Mouse (Mus musculus) neural tube, embryonic 12.5 days (tissue): ENCODE data around the gene Gm44503. TPM values are rescaled to one million over a fixed set of nuclear protein-coding genes. Genes with fewer than 3 reads are reported as not detected.

Source experiments
- ATAC-seq: fragments of 200-750 bp; cut with Nextera tagmentation; 2 replicates; pipeline ENCODE4 v1.8.0; 2017; ENCODE audit warnings: low read depth, mild to moderate bottlenecking, moderate TSS enrichment, moderate library complexity; ENCODE audit not compliant: low FRiP score
- H3K27ac ChIP-seq: fragments of 300-500 bp; sonication (generic); 2 replicates; pipeline ENCODE4 v1.5.1; 2016
- H3K27me3 ChIP-seq: fragments of 300-500 bp; sonication (generic); replicated peaks from 2 replicates; pipeline ENCODE4 v1.6.1; 2016; ENCODE audit warnings: mild to moderate bottlenecking
- H3K36me3 ChIP-seq: fragments of 300-500 bp; sonication (generic); 2 replicates; pipeline ENCODE4 v1.6.1; 2016; ENCODE audit warnings: mild to moderate bottlenecking
- H3K4me1 ChIP-seq: fragments of 300-500 bp; sonication (generic); 2 replicates; pipeline ENCODE4 v1.6.1; 2016
- H3K4me2 ChIP-seq: fragments of 300-500 bp; sonication (generic); replicated peaks from 2 replicates; pipeline ENCODE4 v1.6.1; 2016; ENCODE audit warnings: mild to moderate bottlenecking
- H3K4me3 ChIP-seq: fragments of 300-500 bp; sonication (generic); 2 replicates; pipeline ENCODE4 v1.5.1; 2016
- H3K9ac ChIP-seq: fragments of 300-500 bp; sonication (generic); 2 replicates; pipeline ENCODE4 v1.6.1; 2016; ENCODE audit warnings: mild to moderate bottlenecking
- H3K9me3 ChIP-seq: fragments of 300-500 bp; sonication (generic); 2 replicates; pipeline ENCODE4 v1.6.1; 2016; ENCODE audit warnings: mild to moderate bottlenecking
- WGBS: fragments of 180-500 bp; shearing (Covaris S2); methylation state at CpG from one replicate; pipeline ENCODE4 v1.1.7; 2016; 5-methylcytosine and 5-hydroxymethylcytosine counted together
- polyA plus RNA-seq: library from polyadenylated mRNA; unstranded; fragments of >200 nt; fragmentation: Nextera tagmentation; extraction: Ambion mirVana; gene quantifications from 2 replicates; pipeline ENCODE4 v1.2.1, GENCODE M21; 2016

Gene Gm44503
- polyA plus RNA-seq, 1 experiment from 2014 or later: not detected

DNA sequence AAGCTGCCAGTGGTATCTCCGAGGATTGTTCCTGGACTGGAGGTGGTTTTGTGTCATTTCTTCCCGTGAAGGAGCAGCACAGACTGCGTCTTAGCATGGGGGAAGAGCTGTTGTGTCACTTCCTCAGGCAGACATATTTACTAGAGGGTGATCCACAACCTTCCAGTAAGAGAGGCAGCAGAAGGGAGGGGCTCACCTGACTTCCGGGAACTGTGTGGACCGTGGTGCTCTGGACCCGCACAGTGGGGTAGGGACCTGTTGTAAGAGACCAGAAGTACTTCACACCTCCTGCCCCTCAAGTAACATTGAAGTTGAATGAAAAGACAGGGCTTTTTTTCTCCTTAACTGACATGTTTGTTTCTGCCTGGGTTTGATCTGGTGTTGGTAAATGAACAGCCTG, 46.5 kb downstream of the Gm44503 start:
- Histone ChIP-seq H3K27ac (no peak overlapping the region), H3K4me3 (no peak overlapping the region), H3K4me1 (no peaks in the 10 kb centered on the region), H3K27me3 (no peaks in the 10 kb centered on the region), H3K9ac (no peak overlapping the region), H3K9me3 (no peaks in the 10 kb centered on the region), H3K36me3 (peaks cover 37% of the 10 kb centered on the region), H3K4me2 (no peak overlapping the region)
- WGBS: 90% methylated on average over 6 of the region's 6 CpGs
- no peak for ATAC-seq

DNA sequence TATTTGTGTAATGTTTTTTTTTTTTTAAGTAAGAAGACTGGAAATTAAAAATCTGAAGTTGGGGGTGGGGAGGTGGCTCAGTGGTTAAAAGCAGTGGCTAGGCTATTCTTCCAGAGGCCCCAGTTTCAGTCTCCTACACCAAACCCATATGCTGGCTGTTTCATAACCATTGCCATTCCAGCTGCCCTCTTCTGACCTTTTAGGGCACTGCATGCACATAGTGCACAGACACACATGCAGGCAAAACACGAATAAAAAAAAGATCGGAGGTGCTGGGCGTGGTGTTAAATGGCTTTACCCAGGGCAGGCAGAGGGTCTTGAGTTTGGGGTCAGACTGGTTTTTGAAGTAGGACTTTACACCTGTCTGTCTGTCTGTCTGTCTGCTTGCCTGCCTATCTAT, 47.5 kb downstream of the Gm44503 start:
- Histone ChIP-seq H3K27me3 (no peaks in the 10 kb centered on the region), H3K4me3 (no peak overlapping the region), H3K9ac (no peak overlapping the region), H3K27ac (no peak overlapping the region), H3K4me2 (no peak overlapping the region), H3K36me3 (peaks cover 33% of the 10 kb centered on the region), H3K9me3 (no peaks in the 10 kb centered on the region), H3K4me1 (no peaks in the 10 kb centered on the region)
- WGBS: 94% methylated on average over 3 of the region's 3 CpGs
- ATAC-seq: no peak

DNA sequence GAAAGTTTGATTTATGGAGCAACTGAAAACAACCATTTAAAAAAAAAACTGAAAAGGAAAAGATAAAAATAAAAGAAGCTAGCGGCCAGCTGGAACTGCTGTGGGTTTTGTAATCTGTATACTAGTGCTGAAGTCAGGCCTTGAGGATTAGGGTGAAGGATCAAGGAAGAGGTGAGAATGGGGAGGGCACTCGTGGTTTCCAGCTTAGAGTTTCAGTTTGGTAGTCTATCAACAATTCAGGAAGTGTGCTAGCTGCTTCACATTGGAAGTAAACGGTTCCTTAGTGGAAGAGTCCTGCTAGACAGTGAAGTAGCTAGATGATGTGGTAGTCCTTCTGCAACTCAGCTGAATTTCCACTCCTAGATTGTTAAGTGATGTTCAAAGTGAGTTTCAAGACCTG, 49.7 kb downstream of the Gm44503 start:
- no peak overlapping the region for H3K27ac ChIP-seq
- no peak overlapping the region for H3K4me3 ChIP-seq
- no peak for ATAC-seq
- H3K9ac ChIP-seq: no peak overlapping the region
- no peaks in the 10 kb centered on the region for H3K27me3 ChIP-seq
- no peak overlapping the region for H3K4me2 ChIP-seq
- H3K9me3 ChIP-seq: no peaks in the 10 kb centered on the region
- H3K36me3 ChIP-seq: peaks cover 40% of the 10 kb centered on the region
- 77% methylated on average over 3 of the region's 3 CpGs for WGBS
- no peaks in the 10 kb centered on the region for H3K4me1 ChIP-seq

DNA sequence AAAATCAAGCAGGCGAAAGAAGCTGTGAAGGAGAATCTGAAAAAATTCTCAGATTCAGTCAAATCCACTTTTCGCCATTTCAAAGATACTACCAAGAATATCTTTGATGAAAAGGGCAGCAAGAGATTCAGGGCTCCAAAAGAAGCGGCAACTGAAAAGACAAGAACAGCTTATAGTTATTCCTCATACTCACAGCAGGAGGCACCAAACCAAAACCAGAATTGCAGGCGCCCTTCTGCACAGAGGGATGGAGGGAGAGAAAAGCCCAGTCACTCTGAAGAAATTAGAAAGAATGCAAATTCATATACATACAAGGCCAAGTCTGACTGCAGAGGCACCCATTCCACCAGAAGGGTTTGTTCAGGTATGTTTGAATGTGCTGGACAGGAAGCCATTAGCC, 54.0 kb downstream of the Gm44503 start:
- no peak overlapping the region for H3K9ac ChIP-seq
- no peaks in the 10 kb centered on the region for H3K4me1 ChIP-seq
- H3K4me3 ChIP-seq: no peak overlapping the region
- WGBS: 91% methylated on average over 4 of the region's 4 CpGs
- ATAC-seq: no peak
- H3K27me3 ChIP-seq: no peaks in the 10 kb centered on the region
- H3K27ac ChIP-seq: no peak overlapping the region
- H3K9me3 ChIP-seq: no peaks in the 10 kb centered on the region
- peaks cover 56% of the 10 kb centered on the region for H3K36me3 ChIP-seq
- H3K4me2 ChIP-seq: no peak overlapping the region

DNA sequence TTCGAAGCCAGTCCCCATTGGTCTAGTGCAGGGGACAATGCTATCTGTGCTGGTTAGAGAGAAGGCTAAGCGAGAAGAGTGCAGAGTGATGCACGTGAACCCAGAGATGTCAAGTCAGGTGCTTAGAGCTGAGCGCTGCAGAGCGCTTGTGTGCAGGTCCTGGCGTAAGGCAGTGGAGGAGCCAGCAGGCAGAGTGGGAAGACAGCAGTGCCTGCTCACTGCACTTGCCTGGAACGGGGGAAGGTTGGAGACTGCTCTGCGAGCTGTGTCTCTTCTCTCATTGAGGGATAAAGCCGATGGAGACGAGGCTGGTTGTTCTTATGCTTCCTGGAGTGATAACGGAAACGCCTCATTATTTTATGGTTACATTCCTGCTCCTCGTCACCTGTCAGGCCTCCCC, 56.1 kb downstream of the Gm44503 start:
- H3K4me3 ChIP-seq: no peak overlapping the region
- ATAC-seq: no peak
- H3K9me3 ChIP-seq: no peaks in the 10 kb centered on the region
- H3K9ac ChIP-seq: no peak overlapping the region
- H3K36me3 ChIP-seq: peaks cover 70% of the 10 kb centered on the region
- no peak overlapping the region for H3K27ac ChIP-seq
- H3K27me3 ChIP-seq: no peaks in the 10 kb centered on the region
- 90% methylated on average over 13 of the region's 13 CpGs for WGBS
- no peaks in the 10 kb centered on the region for H3K4me1 ChIP-seq
- H3K4me2 ChIP-seq: no peak overlapping the region

DNA sequence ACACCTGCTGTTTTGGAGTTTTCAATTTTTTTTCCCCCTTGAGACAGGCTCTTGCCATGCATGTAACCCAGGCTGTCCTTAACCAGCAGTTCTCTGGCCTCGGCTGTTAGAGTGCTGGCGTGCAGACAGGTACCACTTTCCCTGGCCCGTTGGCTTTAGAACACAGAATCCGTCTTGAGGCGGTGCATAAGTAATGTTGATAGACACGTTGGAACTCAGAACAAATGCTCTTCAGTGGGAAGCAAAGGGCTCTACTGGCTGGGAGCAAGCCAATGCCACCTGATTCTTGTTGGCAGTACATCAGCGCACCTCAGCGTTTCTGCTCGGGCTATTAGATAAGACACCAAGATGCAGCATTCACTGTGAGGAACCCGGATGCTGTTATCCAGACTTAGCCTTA, 61.2 kb downstream of the Gm44503 start:
- Histone ChIP-seq H3K36me3 (peaks cover 59% of the 10 kb centered on the region), H3K27ac (no peak overlapping the region), H3K9me3 (no peaks in the 10 kb centered on the region), H3K4me3 (no peak overlapping the region), H3K4me2 (no peak overlapping the region), H3K9ac (no peak overlapping the region), H3K27me3 (no peaks in the 10 kb centered on the region), H3K4me1 (no peaks in the 10 kb centered on the region)
- 93% methylated on average over 10 of the region's 10 CpGs for WGBS
- no peak for ATAC-seq

DNA sequence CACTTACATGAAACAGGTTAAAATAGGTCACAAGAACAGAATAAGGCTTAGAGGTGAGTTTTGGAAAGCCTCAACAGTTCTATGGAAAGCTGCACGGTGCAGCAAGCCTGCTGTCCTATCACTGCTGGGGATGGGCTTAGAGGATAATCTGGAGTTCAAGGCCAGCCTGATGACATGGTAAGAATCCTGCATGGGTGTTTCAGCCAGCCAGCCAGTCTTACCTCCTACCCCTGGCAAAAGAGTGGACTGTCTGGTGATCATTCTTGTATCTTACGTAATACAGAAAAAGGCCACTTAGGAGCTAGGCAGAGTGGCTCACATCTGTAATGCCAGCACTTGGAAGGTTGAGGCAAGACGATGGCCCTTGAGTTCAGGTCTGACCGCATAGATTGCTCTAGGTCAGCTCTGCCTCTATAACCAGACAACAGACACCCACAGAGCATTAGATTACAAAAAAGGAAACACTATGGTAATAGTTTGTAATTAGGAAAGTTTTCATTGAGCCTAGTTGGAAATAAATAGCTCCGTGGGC, 62.0 kb downstream of the Gm44503 start:
- WGBS: 93% methylated on average over 5 of the region's 5 CpGs
- no peaks in the 10 kb centered on the region for H3K9me3 ChIP-seq
- H3K4me3 ChIP-seq: no peak overlapping the region
- no peaks in the 10 kb centered on the region for H3K27me3 ChIP-seq
- no peaks in the 10 kb centered on the region for H3K4me1 ChIP-seq
- no peak overlapping the region for H3K4me2 ChIP-seq
- no peak overlapping the region for H3K27ac ChIP-seq
- peaks cover 52% of the 10 kb centered on the region for H3K36me3 ChIP-seq
- no peak for ATAC-seq
- H3K9ac ChIP-seq: no peak overlapping the region

DNA sequence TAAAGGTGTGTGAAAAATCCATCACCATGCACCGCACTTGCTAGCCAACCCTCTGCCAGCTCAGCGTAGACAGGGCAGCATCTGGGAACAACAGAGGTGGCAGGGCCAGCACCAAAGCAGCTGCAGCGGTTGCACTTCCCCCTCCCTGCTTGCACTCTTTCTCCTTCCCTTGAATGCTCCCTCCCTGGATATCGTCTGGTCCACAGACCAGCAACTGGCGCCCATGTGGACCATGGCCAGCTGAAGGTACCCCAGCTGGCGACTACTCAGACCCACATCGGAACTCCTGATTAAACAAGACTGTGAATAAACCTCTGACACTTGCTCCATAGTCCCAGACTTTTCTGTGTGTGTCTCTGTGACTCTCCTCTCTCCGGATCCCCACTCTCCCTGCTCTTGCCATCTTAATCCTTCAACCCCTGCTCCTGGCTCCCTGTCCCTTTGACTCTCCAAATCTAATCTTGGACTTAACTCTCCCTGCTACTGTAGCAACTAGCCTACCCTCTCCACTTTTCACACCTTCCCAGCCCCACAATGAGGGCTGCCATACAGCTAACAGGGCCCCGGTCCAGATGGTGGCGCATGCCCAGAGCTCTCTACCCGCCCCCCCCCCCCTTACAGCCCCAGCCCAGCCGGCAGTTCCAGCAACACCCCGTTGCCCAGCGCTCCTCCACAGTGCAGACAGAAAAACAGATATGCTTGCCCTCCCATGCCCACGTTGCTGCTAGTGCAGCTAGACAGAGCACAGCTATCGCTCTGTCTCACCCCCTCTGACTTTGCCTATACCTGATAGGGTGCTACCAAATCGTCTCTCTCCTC, 67.4 kb downstream of the Gm44503 start:
- Histone ChIP-seq H3K4me2 (peak overlapping the region; percentile 37), H3K9me3 (no peaks in the 10 kb centered on the region), H3K4me1 (peaks cover 8% of the 10 kb centered on the region), H3K27me3 (no peaks in the 10 kb centered on the region), H3K9ac (no peak overlapping the region), H3K27ac (no peak overlapping the region), H3K4me3 (no peak overlapping the region), H3K36me3 (peaks cover 19% of the 10 kb centered on the region)
- 23% methylated on average over 17 of the region's 17 CpGs for WGBS
- ATAC-seq: 0 out of 2 replicates have a peak, but pooled peaks have one; percentile 29

DNA sequence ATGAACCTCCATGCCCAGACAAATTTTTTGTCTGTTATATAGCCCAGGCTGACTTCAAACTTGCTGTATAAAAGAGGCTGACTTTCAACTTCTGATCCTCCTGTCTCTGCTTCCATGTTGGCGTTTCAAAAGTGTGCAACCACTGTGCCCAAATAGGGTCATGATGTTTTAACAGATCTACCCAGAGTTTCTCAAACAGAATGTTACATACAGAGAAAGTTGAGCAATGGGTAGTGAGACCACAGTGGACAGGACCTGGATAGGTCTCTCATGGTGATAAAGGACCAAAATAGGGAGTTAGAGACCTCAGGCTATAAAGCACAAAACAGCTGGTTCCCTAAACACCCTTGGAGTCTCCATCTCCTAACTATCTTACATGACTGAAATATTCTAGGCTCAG, 71.8 kb downstream of the Gm44503 start:
- Histone ChIP-seq H3K4me2 (no peak overlapping the region), H3K4me3 (no peak overlapping the region), H3K9ac (no peak overlapping the region), H3K27ac (no peak overlapping the region), H3K4me1 (peaks cover 8% of the 10 kb centered on the region), H3K27me3 (no peaks in the 10 kb centered on the region), H3K36me3 (peaks cover 32% of the 10 kb centered on the region), H3K9me3 (no peaks in the 10 kb centered on the region)
- WGBS: 87% methylated on average over 1 of the region's 1 CpGs
- ATAC-seq: no peak

DNA sequence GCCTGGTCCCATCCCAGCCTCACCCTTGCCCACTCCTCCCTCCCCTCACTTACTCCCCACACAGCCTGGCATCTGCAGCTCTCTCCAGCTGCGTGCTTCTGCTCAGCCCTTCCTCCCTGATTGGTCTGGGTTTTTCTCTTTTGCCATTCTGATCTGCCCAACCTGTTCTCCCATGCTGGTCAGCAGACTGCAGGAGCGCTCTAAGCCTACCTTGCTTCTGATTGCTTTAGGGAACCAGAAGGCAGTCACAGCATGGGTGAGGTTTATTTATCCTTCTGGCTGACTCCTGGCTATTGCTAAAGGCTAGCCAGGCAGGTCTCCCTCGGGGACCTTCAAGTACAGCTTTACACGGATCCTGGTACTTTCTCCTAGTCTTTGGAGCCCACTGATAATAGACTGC, 72.8 kb downstream of the Gm44503 start:
- H3K36me3 ChIP-seq: peaks cover 35% of the 10 kb centered on the region
- H3K9me3 ChIP-seq: no peaks in the 10 kb centered on the region
- no peak for ATAC-seq
- H3K27ac ChIP-seq: no peak overlapping the region
- H3K4me1 ChIP-seq: 0 out of 2 replicates have a peak, but pooled peaks cover 1% of the 10 kb centered on the region
- 76% methylated on average over 4 of the region's 4 CpGs for WGBS
- no peak overlapping the region for H3K4me3 ChIP-seq
- H3K9ac ChIP-seq: no peak overlapping the region
- no peaks in the 10 kb centered on the region for H3K27me3 ChIP-seq
- H3K4me2 ChIP-seq: no peak overlapping the region

DNA sequence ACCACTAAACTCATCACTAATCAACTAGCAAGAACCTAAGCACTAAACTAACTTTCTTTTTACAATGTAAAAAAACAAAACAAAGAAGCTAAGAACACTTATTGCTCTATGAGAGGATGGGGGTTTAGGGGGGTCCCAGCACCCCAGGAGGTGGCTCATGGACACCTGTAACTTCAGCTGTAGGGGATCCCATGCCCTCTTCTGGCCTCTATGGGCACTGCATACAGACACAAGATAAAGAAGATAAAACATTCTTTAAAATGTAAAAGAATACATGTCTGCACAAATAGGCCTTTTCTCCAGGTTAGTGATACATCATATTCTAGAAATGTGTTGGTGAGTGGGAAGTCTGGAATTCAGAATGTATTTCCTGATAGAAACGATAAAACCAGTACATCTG, 74.8 kb downstream of the Gm44503 start:
- Histone ChIP-seq H3K9ac (no peak overlapping the region), H3K4me2 (no peak overlapping the region), H3K36me3 (peaks cover 35% of the 10 kb centered on the region), H3K9me3 (no peaks in the 10 kb centered on the region), H3K27me3 (no peaks in the 10 kb centered on the region), H3K27ac (no peak overlapping the region), H3K4me1 (no peaks in the 10 kb centered on the region), H3K4me3 (no peak overlapping the region)
- ATAC-seq: no peak
- 98% methylated on average over 1 of the region's 1 CpGs for WGBS

DNA sequence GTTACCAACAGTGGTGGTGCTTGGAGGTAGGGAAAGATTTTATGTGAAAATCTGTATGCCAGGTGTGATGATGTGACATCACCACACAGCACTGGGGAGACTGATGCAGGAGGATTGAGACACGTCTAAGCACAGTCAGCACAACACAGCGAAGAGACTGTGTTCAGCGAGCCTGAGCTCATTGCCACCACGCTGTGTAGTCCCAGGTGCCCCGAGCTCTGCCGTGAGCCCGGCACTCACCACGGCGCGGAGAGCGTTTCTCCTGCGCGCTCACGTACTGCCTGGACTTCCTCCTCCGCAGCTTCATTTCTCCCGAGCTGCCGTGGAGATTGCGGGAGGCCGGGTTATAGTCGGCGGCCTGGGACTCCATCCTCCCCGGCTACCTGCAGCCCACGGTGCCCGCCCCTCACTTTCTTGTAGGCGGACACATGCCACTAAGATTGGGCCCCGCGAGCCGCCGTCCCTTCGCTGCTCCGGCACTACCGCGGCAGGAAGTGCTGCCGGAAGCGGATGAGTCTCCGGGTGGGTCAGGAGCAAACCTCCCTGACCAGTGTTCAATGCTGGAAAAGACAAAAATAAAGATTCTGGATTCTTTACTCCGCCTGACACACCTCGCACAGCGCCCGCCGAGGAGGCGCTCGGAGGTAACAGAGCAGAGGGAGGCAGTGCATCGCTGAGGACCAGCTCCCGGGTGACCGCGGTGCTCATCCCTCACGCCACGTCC, 80.7 kb downstream of the Gm44503 start:
- WGBS: under 1% methylated on average over 49 of the region's 49 CpGs
- peak; percentile 90 for ATAC-seq
- H3K4me3 ChIP-seq: peak overlapping the region; percentile 79

More for the DNA sequence above, 80.7 kb downstream of the Gm44503 start:
- Histone ChIP-seq H3K9ac (peak overlapping the region; percentile 74), H3K27me3 (no peaks in the 10 kb centered on the region), H3K27ac (no peak overlapping the region), H3K4me2 (peak overlapping the region; percentile 72), H3K4me1 (peaks cover 14% of the 10 kb centered on the region), H3K9me3 (no peaks in the 10 kb centered on the region), H3K36me3 (peaks cover 2% of the 10 kb centered on the region; the same call in 1 of the 2 replicates)
